Mouse (Mus musculus): ENCODE data around the gene Gna14.

DNA sequence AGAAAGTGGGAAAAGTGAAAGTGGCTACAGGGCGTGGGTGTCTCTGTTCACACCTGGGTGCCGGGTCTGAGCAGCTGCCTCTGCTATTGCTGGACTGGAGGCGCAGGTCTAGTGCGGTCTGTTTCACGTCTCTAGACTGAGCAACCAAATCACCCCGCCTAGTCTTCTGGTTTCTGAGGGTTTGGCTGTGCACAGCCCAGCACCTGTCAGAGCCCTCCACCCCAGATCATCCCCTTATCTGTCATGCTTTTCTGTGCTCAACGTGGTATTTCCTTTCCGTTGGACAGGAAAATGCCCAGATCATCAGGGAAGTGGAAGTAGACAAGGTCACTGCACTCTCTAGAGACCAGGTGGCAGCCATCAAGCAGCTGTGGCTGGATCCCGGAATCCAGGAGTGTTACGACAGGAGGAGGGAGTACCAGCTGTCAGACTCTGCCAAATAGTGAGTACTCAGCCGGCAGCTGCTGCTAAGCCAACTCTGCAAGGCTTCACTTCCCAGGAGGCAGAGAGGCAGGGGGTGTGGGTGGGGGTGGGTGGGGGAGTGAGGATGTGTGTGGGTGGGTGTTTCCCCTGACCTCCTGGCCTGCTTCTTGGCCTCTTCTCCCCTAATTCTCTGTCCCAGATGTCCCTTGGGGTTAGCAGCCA lies 163.2 kb downstream of the Gna14 start:
- TF ChIP-seq CTCF (IDR thresholded peaks at IDR 0.05; ENCODE audit: insufficient read depth, low read depth, low read length) = no peak
- no peak for TF ChIP-seq POLR2A (IDR thresholded peaks at IDR 0.05; ENCODE audit: insufficient read depth, low read depth, low read length)

Data from olfactory bulb, adult 2 months (tissue).